In the genomic region with DNA sequence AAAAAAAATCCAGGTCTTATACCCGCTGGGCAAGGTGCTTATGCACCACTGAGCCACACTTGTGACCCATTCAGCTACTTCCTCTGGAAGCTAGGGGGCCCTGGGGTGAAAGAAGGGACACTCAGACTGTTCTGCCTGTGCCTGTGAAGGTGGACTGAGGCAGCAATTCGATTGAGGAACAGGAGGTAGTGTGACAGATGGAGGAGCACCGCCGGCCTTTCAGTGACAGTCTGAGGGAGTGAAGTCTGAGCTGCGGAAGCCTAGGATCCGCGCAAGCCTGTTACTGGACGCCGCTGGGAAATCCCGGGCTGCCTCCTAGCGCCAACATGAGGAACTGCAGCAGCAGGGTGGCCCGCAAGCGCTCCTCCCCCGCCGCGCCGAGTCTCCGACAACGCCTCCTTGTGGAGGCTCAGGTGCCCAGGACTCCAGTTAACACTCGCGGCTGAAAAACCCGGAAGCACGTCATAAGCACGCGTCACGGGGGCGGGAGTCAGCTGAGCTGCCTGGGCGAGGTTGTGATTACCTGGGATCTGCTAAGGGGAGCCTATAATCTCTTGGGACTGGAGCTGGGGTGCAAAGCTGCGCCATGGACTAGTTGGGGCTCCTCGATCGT, we compare ENCODE assay signal across 8 mouse cellular contexts. TPM values are rescaled to one million over a fixed set of nuclear protein-coding genes. Genes with fewer than 3 reads are reported as not detected.
A peak's percentile ranks its signal among the peaks of the same experiment; 100 is the strongest.
DNase-seq lines count a peak whose midpoint lies in the region; ATAC-seq lines count a peak whose summit lies in the region.

A gene (plus strand): TSS at position 471 of the 613 bp plus-strand sequence.

- DNase-seq in adipocyte (ENCODE audit: low spot score): peak; percentile 99
- DNase-seq in embryo, embryonic 10 days (ENCODE audit: low spot score): peak; percentile 99
- peak; percentile 97 for DNase-seq in gastrocnemius, postnatal 10 days
- peak; percentile 99 for DNase-seq in induced T-regulatory cell, adult 2 months (ENCODE audit: low read depth)
- peak; percentile 93 to 99 for DNase-seq in left cerebral cortex, adult 9 months (ENCODE audit: low spot score in 2 of 2)
- DNase-seq in right cerebral cortex, postnatal 14 days: peak; percentile 98
- DNase-seq in urinary bladder, postnatal 36 days (ENCODE audit: low spot score in 2 of 2): peak; percentile 97 to 98

- ATAC-seq in megakaryocyte progenitor cell, adult 5-6 weeks (replicated peaks; ENCODE audit: poor library complexity): peak; percentile 97

RNA-seq across cellular contexts. Expression of the gene that starts here (rescaled TPM):
- 1 to 10 TPM; 9.7 to 9.9 TPM for total RNA-seq in gastrocnemius, postnatal 10 days (2021)
- 7.2 and 7.6 TPM in 2 replicates for total RNA-seq in megakaryocyte progenitor cell, adult 5-6 weeks (2015)
- 18.8 and 20.0 TPM in 2 replicates for total RNA-seq in megakaryocyte progenitor cell, adult 5-6 weeks (2017)

Comparison
In these comparisons a context has a peak if more than half of its experiments do, and no peak if none do; other contexts are left out.
1. Peak in every context shown above with its lines: DNase-seq and ATAC-seq.